Mouse (Mus musculus) megakaryocyte, adult 5-6 weeks (primary cell): ENCODE measurements at regions not wholly inside any gene's neighbourhood (a gene's known extent, or its start where the extent isn't known, plus 50 kb on each side); places are given as distances from the start of the nearest gene placed in this dataset.

Source experiments
- ATAC-seq: 2 replicates; pipeline ENCODE4 v1.8.0; 2016; ENCODE audit warnings: mild to moderate bottlenecking, inconsistent platforms; ENCODE audit not compliant: poor library complexity, severe bottlenecking

DNA sequence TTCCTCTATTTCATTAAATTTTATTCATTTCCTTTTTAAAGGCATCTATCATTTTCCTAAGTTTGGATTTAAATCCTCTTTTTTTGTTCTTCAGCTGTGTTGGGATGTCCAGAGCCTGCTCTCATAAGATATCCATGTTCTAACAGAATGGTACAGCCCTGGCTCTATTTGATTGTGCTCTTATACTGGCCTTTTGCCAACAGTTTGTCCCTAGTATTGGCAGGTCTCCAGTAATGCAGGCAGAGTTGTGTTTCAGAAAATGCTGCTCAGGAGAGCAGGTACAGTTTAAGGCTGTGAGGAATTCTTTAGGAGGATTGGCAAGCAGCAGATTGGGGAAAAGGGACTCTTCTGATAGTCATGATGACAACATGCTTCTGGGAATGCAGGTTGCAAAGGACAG is 797.1 kb upstream of the Slit2 start:
- ATAC-seq, result no peak

DNA sequence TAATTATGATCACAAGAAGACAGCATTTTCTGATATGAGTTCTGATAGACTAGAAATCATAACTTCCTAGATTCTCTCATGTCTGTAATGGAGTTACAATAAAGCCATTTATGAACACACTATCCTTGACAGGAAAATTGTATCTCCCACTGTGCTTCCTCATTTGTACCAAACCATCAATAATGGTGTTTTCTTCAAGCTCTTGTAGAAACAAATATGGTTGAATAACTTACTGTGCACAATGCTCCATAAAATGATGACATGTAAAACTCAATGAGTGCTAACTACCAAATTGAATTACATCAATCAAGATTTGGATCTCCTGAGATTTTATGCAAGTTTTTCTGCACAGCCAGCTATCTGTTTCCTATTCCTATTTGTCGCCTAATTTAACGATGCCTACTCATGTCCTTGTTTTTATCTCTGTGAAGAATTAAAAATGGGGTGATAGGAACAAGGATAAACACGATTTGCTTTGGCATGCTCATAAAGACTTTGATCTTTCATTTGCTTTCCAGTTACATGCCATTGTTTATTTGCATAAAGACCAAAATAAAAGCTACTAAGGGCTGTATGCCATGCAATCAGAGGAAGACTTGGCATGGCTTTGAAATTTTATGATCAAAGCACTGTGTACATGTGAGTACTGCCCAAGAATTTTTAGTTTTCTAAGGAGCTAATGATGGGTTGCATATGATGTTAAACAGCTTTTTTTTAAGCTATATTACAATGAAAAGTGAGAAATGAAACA is 780.6 kb upstream of the Slit2 start:
- no peak for ATAC-seq

GRCm38 (mm10) chr5:47202915-47203296 is 780.0 kb upstream of the Slit2 start:
- no peak for ATAC-seq

DNA sequence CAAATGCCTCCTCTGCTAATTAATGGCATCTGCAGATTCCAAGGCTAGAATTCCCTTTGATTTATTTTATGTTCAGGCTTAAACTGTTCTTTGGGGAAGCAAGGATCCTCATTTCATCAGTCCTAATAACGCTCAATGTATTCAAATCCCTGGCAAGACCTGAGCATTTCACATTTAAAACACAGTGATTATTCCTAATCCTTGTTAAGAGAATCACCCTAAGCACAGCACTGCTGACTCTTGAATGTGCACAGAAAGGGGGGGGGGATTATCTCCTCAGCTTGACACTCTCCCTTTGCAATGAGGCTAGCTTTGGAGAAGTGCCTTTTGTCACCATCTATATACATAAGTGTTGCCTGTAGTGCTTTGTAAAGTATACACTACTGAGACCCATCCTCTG is 772.4 kb upstream of the Slit2 start:
- no peak for ATAC-seq

DNA sequence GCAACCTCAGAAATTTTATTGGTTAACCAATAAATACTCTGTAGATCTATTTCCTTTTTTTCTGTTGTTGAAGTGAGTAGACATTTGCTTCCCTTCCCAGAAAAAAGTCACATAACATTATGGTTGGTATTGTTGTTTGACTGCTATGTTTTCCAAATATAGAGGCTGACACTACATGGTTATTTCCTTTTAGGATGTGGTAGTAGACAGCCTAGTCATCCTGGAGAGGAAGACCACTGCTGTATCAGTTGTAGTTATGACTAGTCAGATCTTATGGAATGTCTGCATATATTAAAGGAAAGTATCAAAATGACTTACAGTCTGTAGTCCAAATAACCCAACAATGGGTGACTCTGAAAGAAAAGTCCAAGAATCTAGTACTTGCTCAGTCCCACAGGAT is 767.5 kb upstream of the Slit2 start:
- no peak for ATAC-seq

- ATAC-seq, result no peak
Measured at GRCm38 (mm10) chr5:47225247-47225646, 757.7 kb upstream of the Slit2 start.

GRCm38 (mm10) chr5:47236094-47236493 is 746.8 kb upstream of the Slit2 start:
- ATAC-seq, result no peak

GRCm38 (mm10) chr5:47240060-47240459 is 742.9 kb upstream of the Slit2 start:
- no peak for ATAC-seq

- ATAC-seq, result no peak
Measured at GRCm38 (mm10) chr5:47240586-47240985, 742.4 kb upstream of the Slit2 start.

DNA sequence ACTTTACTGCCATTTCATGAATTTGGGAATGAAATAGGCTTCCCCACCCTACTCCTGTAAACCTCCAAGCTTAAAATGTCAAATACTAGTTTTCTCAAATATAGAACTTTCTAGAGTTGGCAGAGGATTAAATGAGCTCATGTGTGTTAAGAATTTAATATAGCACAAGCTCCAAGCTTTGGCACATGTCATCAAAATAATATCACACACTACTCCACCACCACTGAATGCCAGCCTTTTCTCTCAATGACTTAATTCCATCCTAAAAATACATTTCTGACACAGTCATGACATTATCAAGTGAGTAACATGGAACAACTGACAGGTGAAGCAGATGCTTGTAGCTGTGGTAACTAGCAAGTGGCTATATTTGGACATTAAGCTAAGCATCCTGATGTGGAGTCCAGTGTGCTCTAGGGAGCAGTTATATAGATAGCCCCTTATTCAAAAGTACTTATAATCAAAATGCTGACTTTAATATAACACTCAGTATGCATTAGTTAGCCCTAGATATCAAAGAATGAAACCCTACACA is 728.0 kb upstream of the Slit2 start:
- no peak for ATAC-seq

DNA sequence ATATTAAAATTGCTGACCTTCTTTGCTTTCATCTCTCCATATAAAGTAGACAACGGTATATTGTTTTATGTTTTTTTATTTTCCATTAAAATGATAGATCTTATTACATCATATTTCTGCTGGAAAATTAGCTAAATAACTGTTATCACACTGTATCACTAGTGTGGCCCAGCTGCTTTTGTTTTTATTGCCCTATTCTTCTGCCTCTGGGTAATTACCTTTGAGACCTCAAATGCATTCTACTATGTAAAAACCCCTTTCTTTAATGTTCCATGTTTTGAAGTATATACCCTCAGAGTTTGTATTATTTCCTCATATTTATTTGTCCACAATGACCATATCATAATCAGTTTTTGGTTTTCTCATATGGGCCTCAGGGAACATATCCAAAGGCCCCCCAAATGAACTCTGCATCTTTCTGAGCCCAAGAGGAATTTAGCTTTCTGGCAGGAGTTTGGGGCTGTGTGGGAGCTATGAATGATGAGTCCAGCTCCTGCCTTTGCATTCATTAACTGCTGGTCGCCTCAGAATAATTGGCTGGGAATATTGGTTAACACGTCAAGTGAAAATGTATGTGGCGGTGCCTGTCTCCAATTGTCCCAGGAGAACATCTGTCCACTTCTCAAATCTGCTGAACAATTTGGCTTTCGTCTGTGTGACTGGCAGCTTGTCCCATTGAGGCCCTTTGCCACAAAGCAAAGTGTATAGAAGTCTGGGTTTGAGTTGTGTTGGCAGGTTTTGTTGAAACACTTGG is 721.1 kb upstream of the Slit2 start:
- no peak for ATAC-seq

DNA sequence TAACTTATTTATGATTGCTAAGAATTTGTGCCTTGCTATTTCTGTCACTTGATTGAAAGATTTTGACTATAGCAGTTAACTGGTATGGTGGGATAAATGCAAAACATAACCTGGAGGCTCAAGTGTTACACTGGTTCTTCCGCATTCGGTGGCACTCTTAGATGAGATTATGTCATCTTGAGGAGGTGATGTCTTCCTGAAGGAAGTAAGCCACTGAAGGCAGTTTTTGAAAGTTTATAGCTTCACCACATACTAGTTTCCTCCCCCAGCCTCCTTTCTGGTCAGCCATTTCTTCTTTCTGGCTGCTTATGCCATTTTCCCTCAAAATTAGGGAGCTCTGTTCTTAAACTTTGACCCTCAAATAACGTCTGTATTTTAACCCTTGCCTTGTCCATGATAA is 710.3 kb upstream of the Slit2 start:
- no peak for ATAC-seq

DNA sequence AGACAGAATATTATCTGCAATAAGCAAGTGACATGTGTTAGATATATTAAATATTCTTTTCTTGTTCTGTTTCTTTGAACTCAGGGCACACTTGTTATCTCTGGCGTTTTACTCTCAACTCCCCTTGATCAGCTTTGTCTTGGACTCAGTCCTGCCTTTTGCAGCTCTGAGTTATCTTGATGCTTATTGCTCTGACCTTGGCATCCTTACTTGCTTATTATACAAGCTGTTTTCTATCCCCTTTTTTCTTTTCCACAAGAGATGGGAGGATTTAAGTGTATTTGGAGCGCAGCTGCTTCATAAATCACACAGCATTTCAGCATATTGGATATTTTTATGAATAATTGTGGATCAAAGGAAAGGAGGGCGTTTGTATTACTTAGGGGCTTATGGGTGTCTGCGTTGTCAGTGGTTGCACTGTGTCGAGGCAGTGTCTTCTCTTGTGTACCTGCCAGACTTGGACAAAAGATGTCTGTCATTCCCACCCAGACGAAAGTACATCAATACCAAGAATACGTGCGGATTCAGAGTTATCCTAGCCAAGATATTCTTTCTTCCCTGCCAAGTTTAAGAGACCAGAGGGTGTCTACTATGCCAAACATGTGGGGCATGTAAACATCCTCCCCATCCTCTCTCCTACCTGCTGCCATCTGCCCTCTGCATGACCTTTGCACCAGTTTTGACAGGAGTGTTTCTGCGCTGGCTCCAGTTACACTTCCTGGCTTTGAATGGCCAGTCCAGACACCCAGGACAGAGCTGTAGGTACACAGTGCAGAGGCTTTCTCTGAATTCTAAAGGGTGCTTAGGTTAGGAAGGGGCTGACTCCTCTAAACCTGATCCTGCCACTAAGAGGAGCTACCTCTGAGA is 709.3 kb upstream of the Slit2 start:
- no peak for ATAC-seq

DNA sequence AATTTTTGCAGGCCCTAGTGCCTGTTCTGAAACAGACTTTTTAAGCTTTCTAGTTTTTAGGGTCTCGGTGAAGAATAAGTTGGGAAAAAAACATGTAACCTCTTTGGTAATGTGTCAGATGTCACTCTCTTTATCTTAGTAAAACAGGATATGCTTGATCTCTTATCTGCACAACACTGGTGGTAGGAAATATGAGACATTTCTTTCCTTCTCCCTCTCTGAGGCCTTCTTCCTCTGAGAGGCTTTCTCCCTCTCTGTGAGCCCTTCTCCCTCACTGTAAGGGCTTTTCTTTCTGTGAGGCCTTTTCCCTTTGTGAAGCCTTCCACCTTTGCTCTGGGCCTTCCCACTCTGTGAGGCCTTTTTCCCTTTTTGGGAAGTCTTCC is 708.7 kb upstream of the Slit2 start:
- ATAC-seq, result no peak

GRCm38 (mm10) chr5:47276231-47277195 is 706.4 kb upstream of the Slit2 start:
- ATAC-seq, result no peak

DNA sequence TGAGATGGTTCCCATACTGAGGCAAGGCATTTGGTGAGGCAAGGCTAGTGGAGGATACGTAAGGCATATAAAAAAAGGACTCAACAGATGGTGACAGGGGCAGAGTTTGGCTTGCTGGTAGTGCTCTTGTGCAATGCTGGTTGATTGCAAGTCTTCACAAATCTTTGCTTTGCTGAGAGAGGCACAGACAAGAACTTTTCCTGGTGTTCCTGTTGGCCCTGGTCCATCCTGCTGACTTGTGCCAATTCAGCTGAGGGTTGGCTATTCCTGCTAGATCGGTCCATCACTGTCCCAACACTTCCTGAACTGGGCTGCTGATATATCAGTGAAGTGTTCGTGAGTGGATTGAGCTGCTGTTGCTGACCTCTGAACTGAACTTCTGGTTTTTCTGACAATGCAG is 703.3 kb upstream of the Slit2 start:
- no peak for ATAC-seq

DNA sequence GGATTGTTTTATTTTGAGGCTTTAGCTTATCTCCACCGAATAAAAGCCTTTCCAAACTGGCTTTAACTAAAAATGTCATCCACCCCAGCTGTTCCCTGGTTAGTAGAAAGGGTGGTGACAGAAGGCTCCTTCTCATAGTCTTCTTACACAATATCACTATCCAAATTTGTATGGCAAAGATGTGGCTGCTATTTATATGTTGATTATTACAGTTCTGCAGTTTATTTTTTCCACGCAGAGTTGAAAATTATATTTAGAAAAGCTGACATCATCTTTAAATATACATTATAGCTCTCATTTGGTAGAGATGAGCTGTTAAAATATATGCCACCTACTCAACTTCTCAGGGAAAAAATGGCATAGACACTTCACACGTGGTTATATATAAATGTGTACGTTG is 683.3 kb upstream of the Slit2 start:
- ATAC-seq, result no peak

DNA sequence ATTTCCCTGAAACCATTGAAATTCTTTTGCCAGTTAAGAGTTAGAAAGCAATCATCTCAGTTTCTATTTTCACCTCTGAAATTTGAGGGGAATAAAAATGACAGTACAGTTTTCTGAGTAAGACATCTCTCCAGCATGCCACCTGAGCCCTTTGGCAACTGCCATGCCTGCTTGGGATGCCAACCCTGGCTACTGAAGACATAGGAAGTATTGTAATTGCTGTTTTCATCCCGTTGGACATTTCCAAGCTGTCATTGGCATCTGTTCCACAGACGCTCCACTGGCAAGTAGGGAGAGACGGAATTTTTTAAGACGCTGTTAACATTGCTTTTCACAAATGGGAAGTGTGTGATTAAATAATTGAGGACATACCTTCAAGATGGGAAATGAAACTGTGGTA is 665.4 kb upstream of the Slit2 start:
- no peak for ATAC-seq

- ATAC-seq, result no peak
Measured at GRCm38 (mm10) chr5:47318147-47318546, 664.8 kb upstream of the Slit2 start.

DNA sequence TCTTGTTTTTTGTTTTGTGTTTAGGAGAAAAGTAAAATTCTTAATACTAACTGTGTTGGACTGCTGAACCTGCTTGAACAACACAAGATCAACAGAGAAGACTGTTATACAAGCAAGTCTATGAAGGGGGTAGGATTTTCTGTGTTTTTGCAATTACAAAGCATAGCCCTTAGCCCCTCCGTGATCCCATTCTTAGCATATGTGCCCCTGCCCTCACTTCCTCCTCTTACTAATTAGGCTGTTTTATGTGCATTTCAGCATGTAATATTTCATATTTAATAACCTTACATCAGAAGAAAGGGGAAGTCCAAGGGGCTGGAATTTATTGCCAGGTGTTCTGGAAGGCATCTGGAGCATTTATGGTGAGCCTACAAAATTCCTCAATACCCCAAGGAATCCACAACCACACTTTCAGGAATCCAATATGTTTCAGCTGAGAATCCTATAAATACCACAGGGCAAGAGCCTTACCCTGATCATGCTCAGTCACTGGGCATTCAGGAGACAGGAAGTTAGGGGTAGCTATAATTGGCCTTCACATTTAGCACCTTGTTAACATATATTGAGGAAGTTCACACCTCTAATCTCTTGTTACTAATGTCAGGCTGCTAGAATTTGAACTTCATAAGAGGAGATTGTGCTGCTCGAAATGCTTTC is 660.3 kb upstream of the Slit2 start:
- 0 out of 2 replicates have a peak, but pooled peaks have one; percentile 43 for ATAC-seq
